Mouse (Mus musculus) inflammation-experienced regulatory T-cells, adult 6 months (primary cell): ENCODE data around the gene C2cd3. TPM values are rescaled to one million over a fixed set of nuclear protein-coding genes. Genes with fewer than 3 reads are reported as not detected.

Source experiments
- ATAC-seq: one replicate; pipeline ENCODE4 v1.8.0; 2017
- polyA plus RNA-seq, 3 experiments: library from polyadenylated mRNA; unstranded; fragments of 100-300 nt; shearing (Covaris generic); gene quantifications; one replicate each; pipeline ENCODE4 v1.2.1; 2017

The C2cd3 gene
- 10 to 100 TPM; 32.1 to 38.2 (median 36.9) TPM for polyA plus RNA-seq

GRCm38 (mm10) chr7:100371495-100372451 is at the start of gene C2cd3, which contains the start of gene Ppme1:
Gene C2cd3, plus strand, starts transcription at chr7:100372233.
Gene Ppme1, minus strand, starts transcription at chr7:100372307.
- ATAC-seq = peak; percentile 98

GRCm38 (mm10) chr7:100323721-100324120 is 48.3 kb upstream of the C2cd3 start:
- ATAC-seq = no peak

GRCm38 (mm10) chr7:100325482-100325881 is 46.6 kb upstream of the C2cd3 start:
- ATAC-seq = no peak

- ATAC-seq = no peak
Observed at GRCm38 (mm10) chr7:100327514-100327913, 44.5 kb upstream of the C2cd3 start.

GRCm38 (mm10) chr7:100328636-100329035 is 43.4 kb upstream of the C2cd3 start:
- ATAC-seq = no peak

- no peak for ATAC-seq
Observed at GRCm38 (mm10) chr7:100331269-100331668, 40.8 kb upstream of the C2cd3 start.

GRCm38 (mm10) chr7:100335921-100336320 is 36.1 kb upstream of the C2cd3 start:
- no peak for ATAC-seq

- no peak for ATAC-seq
Observed at GRCm38 (mm10) chr7:100354984-100355383, 17.0 kb upstream of the C2cd3 start.

- ATAC-seq = no peak
Observed at GRCm38 (mm10) chr7:100356324-100356723, 15.7 kb upstream of the C2cd3 start.

GRCm38 (mm10) chr7:100356768-100357167 is 15.3 kb upstream of the C2cd3 start:
- ATAC-seq = no peak

- ATAC-seq = no peak
Observed at GRCm38 (mm10) chr7:100357856-100358255, 14.2 kb upstream of the C2cd3 start.

GRCm38 (mm10) chr7:100363162-100363561 is 8.9 kb upstream of the C2cd3 start:
- ATAC-seq = no peak

- no peak for ATAC-seq
Observed at GRCm38 (mm10) chr7:100364888-100365287, 7.1 kb upstream of the C2cd3 start.

GRCm38 (mm10) chr7:100372452-100372980 is 483 bp downstream of the C2cd3 start:
- ATAC-seq = no peak

GRCm38 (mm10) chr7:100378257-100378656 is 6.2 kb downstream of the C2cd3 start:
- ATAC-seq = no peak

GRCm38 (mm10) chr7:100381161-100381560 is 9.1 kb downstream of the C2cd3 start:
- no peak for ATAC-seq

GRCm38 (mm10) chr7:100383207-100383606 is 11.2 kb downstream of the C2cd3 start:
- no peak for ATAC-seq

GRCm38 (mm10) chr7:100388174-100388573 is 16.1 kb downstream of the C2cd3 start:
- no peak for ATAC-seq

GRCm38 (mm10) chr7:100390166-100390565 is 18.1 kb downstream of the C2cd3 start:
- ATAC-seq = no peak

- ATAC-seq = no peak
Observed at GRCm38 (mm10) chr7:100392265-100392664, 20.2 kb downstream of the C2cd3 start.

- ATAC-seq = no peak
Observed at GRCm38 (mm10) chr7:100399231-100399913, 27.3 kb downstream of the C2cd3 start.

GRCm38 (mm10) chr7:100400899-100401539 is 29.0 kb downstream of the C2cd3 start:
- ATAC-seq = no peak

GRCm38 (mm10) chr7:100402715-100403114 is 30.7 kb downstream of the C2cd3 start:
- ATAC-seq = no peak
